Mouse (Mus musculus): ENCODE data around the gene Slc29a2.

Gene Slc29a2

GRCm38 (mm10) chr19:5032686-5033085 is 9.0 kb downstream of the Slc29a2 start:
- no peak for DNase-seq (ENCODE audit: low spot score)

GRCm38 (mm10) chr19:5036577-5036976 is 12.9 kb downstream of the Slc29a2 start:
- no peak for DNase-seq (ENCODE audit: low spot score)

- no peak for DNase-seq (ENCODE audit: low spot score)
These were observed 14.3 kb downstream of the Slc29a2 start for GRCm38 (mm10) chr19:5037678-5038571.

- DNase-seq (ENCODE audit: low spot score) = peak; percentile 51
These were observed 15.1 kb downstream of the Slc29a2 start, which contains the start of the genes B4gat1 and AC124502.3 for GRCm38 (mm10) chr19:5038709-5039156. Gene B4gat1, plus strand, starts transcription at chr19:5038826. Gene AC124502.3, plus strand, starts transcription at chr19:5038891.

GRCm38 (mm10) chr19:5039301-5040114 is 15.8 kb downstream of the Slc29a2 start:
- DNase-seq (ENCODE audit: low spot score) = no peak

GRCm38 (mm10) chr19:5040862-5041523 is 17.3 kb downstream of the Slc29a2 start, which contains the start of gene Brms1:
Gene Brms1, plus strand, starts transcription at chr19:5041354.
- peak; percentile 70 for DNase-seq (ENCODE audit: low spot score)

GRCm38 (mm10) chr19:5041588-5041987 is 17.9 kb downstream of the Slc29a2 start:
- no peak for DNase-seq (ENCODE audit: low spot score)

- DNase-seq (ENCODE audit: low spot score) = no peak
These were observed 21.9 kb downstream of the Slc29a2 start for GRCm38 (mm10) chr19:5045531-5045930.

GRCm38 (mm10) chr19:5048138-5049056 is 24.7 kb downstream of the Slc29a2 start:
- no peak for DNase-seq (ENCODE audit: low spot score)

- no peak for DNase-seq (ENCODE audit: low spot score)
These were observed 25.7 kb downstream of the Slc29a2 start for GRCm38 (mm10) chr19:5049325-5049724.

GRCm38 (mm10) chr19:5050047-5050905 is 26.6 kb downstream of the Slc29a2 start, which contains the start of gene Rin1:
Gene Rin1, plus strand, starts transcription at chr19:5050481.
- no peak for DNase-seq (ENCODE audit: low spot score)

GRCm38 (mm10) chr19:5051031-5051430 is 27.4 kb downstream of the Slc29a2 start:
- no peak for DNase-seq (ENCODE audit: low spot score)

GRCm38 (mm10) chr19:5051515-5051914 is 27.9 kb downstream of the Slc29a2 start:
- DNase-seq (ENCODE audit: low spot score) = no peak

GRCm38 (mm10) chr19:5052166-5052822 is 28.6 kb downstream of the Slc29a2 start:
- DNase-seq (ENCODE audit: low spot score) = no peak

GRCm38 (mm10) chr19:5052853-5053252 is 29.2 kb downstream of the Slc29a2 start:
- no peak for DNase-seq (ENCODE audit: low spot score)

GRCm38 (mm10) chr19:5053909-5054308 is 30.2 kb downstream of the Slc29a2 start:
- DNase-seq (ENCODE audit: low spot score) = no peak

- no peak for DNase-seq (ENCODE audit: low spot score)
These were observed 32.6 kb downstream of the Slc29a2 start for GRCm38 (mm10) chr19:5056251-5056650.

- no peak for DNase-seq (ENCODE audit: low spot score)
These were observed 34.5 kb downstream of the Slc29a2 start for GRCm38 (mm10) chr19:5057876-5058775.
